Mouse (Mus musculus): ENCODE measurements at regions not wholly inside any gene's neighbourhood (a gene's known extent, or its start where the extent isn't known, plus 50 kb on each side); places are given as distances from the start of the nearest gene placed in this dataset.

GRCm38 (mm10) chr17:78049766-78050165 lies 150.3 kb upstream of the Crim1 start:
- Histone ChIP-seq H3K79me2 (replicated peaks; ENCODE audit: control insufficient read depth, insufficient read depth, low read length) (no peaks in the 10 kb centered on the region), H3K27ac (no peak overlapping the region), H3K4me3 (no peak overlapping the region), H3K9ac (ENCODE audit: low read depth, low read length) (no peak overlapping the region), H3K36me3 (ENCODE audit: control insufficient read depth, insufficient read depth, low read length) (no peaks in the 10 kb centered on the region), H3K4me1 (ENCODE audit: control insufficient read depth, insufficient read depth, low read length) (no peaks in the 10 kb centered on the region), H3K27me3 (ENCODE audit: control insufficient read depth, insufficient read depth, low read length) (no peaks in the 10 kb centered on the region)
- TF ChIP-seq POLR2A (IDR thresholded peaks at IDR 0.05; ENCODE audit: insufficient read depth, low read depth, low read length): no peak
- no peak for TF ChIP-seq EP300 (IDR thresholded peaks at IDR 0.05; ENCODE audit: insufficient read depth, low read depth, low read length)
- TF ChIP-seq CTCF (IDR thresholded peaks at IDR 0.05): no peak
- 69% methylated on average over 9 of the region's 9 CpGs for WGBS
- no peak for DNase-seq
- intact Hi-C loops (cut with DNase I): loop anchor here (5.0 kb wide), 1 partner anchor 408 kb away; no protein-coding TSS in a partner anchor

GRCm38 (mm10) chr17:78050203-78050602 lies 149.8 kb upstream of the Crim1 start:
- H3K9ac ChIP-seq (ENCODE audit: low read depth, low read length): no peak overlapping the region
- WGBS: 83% methylated on average over 7 of the region's 7 CpGs
- H3K4me3 ChIP-seq: no peak overlapping the region
- no peaks in the 10 kb centered on the region for H3K27me3 ChIP-seq (ENCODE audit: control insufficient read depth, insufficient read depth, low read length)
- H3K79me2 ChIP-seq (replicated peaks; ENCODE audit: control insufficient read depth, insufficient read depth, low read length): no peaks in the 10 kb centered on the region
- H3K27ac ChIP-seq: no peak overlapping the region
- no peaks in the 10 kb centered on the region for H3K36me3 ChIP-seq (ENCODE audit: control insufficient read depth, insufficient read depth, low read length)
- DNase-seq: no peak
- TF ChIP-seq EP300 (IDR thresholded peaks at IDR 0.05; ENCODE audit: insufficient read depth, low read depth, low read length) (no peak), POLR2A (IDR thresholded peaks at IDR 0.05; ENCODE audit: insufficient read depth, low read depth, low read length) (no peak), CTCF (IDR thresholded peaks at IDR 0.05) (peak; percentile 44)
- no peaks in the 10 kb centered on the region for H3K4me1 ChIP-seq (ENCODE audit: control insufficient read depth, insufficient read depth, low read length)
- intact Hi-C loops (cut with DNase I): loop anchor here (5.0 kb wide), 1 partner anchor 407 kb away; no protein-coding TSS in a partner anchor

DNA sequence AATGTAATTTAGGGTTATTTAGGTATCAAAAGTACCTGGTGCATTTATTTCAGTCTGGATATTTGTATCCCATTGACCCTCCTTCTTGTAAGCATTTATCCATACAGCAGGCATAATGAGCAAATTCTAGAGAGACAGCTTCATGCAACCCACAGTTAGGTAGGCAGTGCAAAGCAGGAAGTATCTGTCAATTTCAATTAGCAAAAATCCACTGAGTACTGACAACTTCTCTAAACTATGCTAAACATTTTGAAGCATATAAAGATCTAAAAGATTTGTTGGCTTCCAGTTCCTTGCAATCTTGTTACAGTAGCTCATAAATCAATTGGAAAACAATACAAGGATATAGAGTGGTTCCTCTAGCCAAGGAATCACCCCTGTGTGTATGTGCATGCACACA lies 124.2 kb upstream of the Crim1 start:
- no peak for TF ChIP-seq POLR2A (IDR thresholded peaks at IDR 0.05; ENCODE audit: insufficient read depth, low read depth, low read length)
- TF ChIP-seq EP300 (IDR thresholded peaks at IDR 0.05; ENCODE audit: insufficient read depth, low read depth, low read length): no peak
- no peak for TF ChIP-seq CTCF (IDR thresholded peaks at IDR 0.05)
- DNase-seq: no peak

DNA sequence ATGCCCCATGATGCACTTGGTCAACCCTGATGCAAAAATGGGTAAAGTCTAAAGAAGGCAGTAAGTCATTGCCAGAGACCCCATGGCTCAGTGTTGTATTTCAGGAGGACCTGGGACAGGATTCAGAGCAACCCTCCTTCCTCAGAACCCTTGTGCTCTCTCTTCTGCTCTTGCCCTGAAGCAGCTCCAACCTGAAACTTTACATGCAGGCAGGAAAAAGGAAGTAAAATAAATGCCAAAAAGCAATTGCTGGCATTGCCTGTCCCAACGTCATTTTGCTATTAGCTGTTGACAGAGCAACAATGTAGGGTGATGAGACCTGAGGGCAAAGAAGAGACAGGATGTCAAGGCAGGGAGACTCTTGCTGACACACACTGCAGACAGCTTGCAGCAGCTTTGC lies 121.7 kb upstream of the Crim1 start:
- no peaks in the 10 kb centered on the region for H3K27me3 ChIP-seq (ENCODE audit: control insufficient read depth, insufficient read depth, low read length)
- H3K4me3 ChIP-seq: no peak overlapping the region
- no peak for TF ChIP-seq POLR2A (IDR thresholded peaks at IDR 0.05; ENCODE audit: insufficient read depth, low read depth, low read length)
- TF ChIP-seq CTCF (IDR thresholded peaks at IDR 0.05): no peak
- TF ChIP-seq EP300 (IDR thresholded peaks at IDR 0.05; ENCODE audit: insufficient read depth, low read depth, low read length): no peak
- no peaks in the 10 kb centered on the region for H3K4me1 ChIP-seq (ENCODE audit: control insufficient read depth, insufficient read depth, low read length)
- DNase-seq: no peak
- no peaks in the 10 kb centered on the region; the same call in 1 of the 2 replicates for H3K79me2 ChIP-seq (replicated peaks; ENCODE audit: control insufficient read depth, insufficient read depth, low read length)
- WGBS: 15% methylated on average over 1 of the region's 1 CpGs
- intact Hi-C loops (cut with DNase I): no loop called here
- no peak overlapping the region for H3K27ac ChIP-seq
- H3K9ac ChIP-seq (ENCODE audit: low read depth, low read length): no peak overlapping the region
- no peaks in the 10 kb centered on the region for H3K36me3 ChIP-seq (ENCODE audit: control insufficient read depth, insufficient read depth, low read length)

More for the DNA sequence above, 124.2 kb upstream of the Crim1 start:
- no peaks in the 10 kb centered on the region for H3K27me3 ChIP-seq (ENCODE audit: control insufficient read depth, insufficient read depth, low read length)
- H3K79me2 ChIP-seq (replicated peaks; ENCODE audit: control insufficient read depth, insufficient read depth, low read length): no peaks in the 10 kb centered on the region; the same call in 1 of the 2 replicates
- H3K9ac ChIP-seq (ENCODE audit: low read depth, low read length): no peak overlapping the region
- no peak overlapping the region for H3K4me3 ChIP-seq
- no peaks in the 10 kb centered on the region for H3K4me1 ChIP-seq (ENCODE audit: control insufficient read depth, insufficient read depth, low read length)
- H3K27ac ChIP-seq: no peak overlapping the region
- H3K36me3 ChIP-seq (ENCODE audit: control insufficient read depth, insufficient read depth, low read length): no peaks in the 10 kb centered on the region
- intact Hi-C loops (cut with DNase I): no loop called here

DNA sequence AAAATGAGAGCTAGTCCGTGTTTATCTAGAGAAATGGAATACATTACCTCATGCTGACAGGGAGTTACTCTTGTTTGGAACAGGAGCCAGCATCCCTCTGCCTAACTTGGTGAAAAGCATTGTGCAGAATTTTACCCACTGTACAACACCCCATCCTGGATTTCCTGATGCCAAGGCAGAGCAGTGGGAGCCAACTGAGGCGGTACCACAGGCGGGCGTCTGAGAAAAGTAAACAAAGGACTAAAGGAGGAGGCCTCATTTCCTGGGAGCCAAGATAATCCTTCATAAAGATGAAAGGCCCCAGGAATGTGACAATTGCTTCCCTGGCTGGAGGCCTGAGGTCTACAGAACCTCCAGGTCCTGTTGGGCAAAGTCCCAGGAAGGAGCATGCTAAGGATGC lies 115.6 kb upstream of the Crim1 start:
- no peak for DNase-seq
- WGBS: 32% methylated on average over 4 of the region's 4 CpGs
- Histone ChIP-seq H3K4me3 (no peak overlapping the region), H3K9ac (ENCODE audit: low read depth, low read length) (no peak overlapping the region), H3K79me2 (replicated peaks; ENCODE audit: control insufficient read depth, insufficient read depth, low read length) (no peaks in the 10 kb centered on the region), H3K4me1 (ENCODE audit: control insufficient read depth, insufficient read depth, low read length) (no peaks in the 10 kb centered on the region), H3K27ac (no peak overlapping the region), H3K36me3 (ENCODE audit: control insufficient read depth, insufficient read depth, low read length) (no peaks in the 10 kb centered on the region), H3K27me3 (ENCODE audit: control insufficient read depth, insufficient read depth, low read length) (no peaks in the 10 kb centered on the region)
- TF ChIP-seq CTCF (IDR thresholded peaks at IDR 0.05) (no peak), EP300 (IDR thresholded peaks at IDR 0.05; ENCODE audit: insufficient read depth, low read depth, low read length) (no peak), POLR2A (IDR thresholded peaks at IDR 0.05; ENCODE audit: insufficient read depth, low read depth, low read length) (no peak)
- intact Hi-C loops (cut with DNase I): no loop called here

DNA sequence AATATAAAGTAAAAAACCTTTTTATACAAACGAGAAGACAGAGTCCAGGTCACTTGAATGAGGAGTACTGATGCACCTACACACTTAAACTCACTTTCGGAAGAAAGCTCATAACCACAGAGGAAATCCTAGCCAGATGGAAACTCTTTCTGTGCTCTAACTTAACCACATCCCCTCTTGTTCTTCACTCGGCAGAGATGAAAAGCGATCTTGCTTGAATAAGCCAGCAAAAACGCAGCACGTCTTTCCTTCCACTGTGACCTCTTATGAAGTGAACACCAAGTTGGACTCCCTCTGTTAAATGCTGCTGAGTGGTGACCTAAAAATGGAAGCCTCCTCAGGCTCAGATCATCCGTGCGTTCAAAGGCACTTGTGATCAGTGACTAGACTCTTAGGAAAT lies 113.1 kb upstream of the Crim1 start:
- DNase-seq: no peak
- no peak overlapping the region for H3K9ac ChIP-seq (ENCODE audit: low read depth, low read length)
- intact Hi-C loops (cut with DNase I): no loop called here
- WGBS: 56% methylated on average over 8 of the region's 8 CpGs
- H3K4me1 ChIP-seq (ENCODE audit: control insufficient read depth, insufficient read depth, low read length): no peaks in the 10 kb centered on the region
- H3K27me3 ChIP-seq (ENCODE audit: control insufficient read depth, insufficient read depth, low read length): no peaks in the 10 kb centered on the region
- no peak overlapping the region for H3K27ac ChIP-seq
- no peak overlapping the region for H3K4me3 ChIP-seq
- no peaks in the 10 kb centered on the region for H3K36me3 ChIP-seq (ENCODE audit: control insufficient read depth, insufficient read depth, low read length)
- H3K79me2 ChIP-seq (replicated peaks; ENCODE audit: control insufficient read depth, insufficient read depth, low read length): no peaks in the 10 kb centered on the region
- TF ChIP-seq EP300 (IDR thresholded peaks at IDR 0.05; ENCODE audit: insufficient read depth, low read depth, low read length) (no peak), CTCF (IDR thresholded peaks at IDR 0.05) (no peak), POLR2A (IDR thresholded peaks at IDR 0.05; ENCODE audit: insufficient read depth, low read depth, low read length) (no peak)
